Mouse (Mus musculus): ENCODE results near the gene Dsp.

The Dsp gene

GRCm38 (mm10) chr13:38170707-38171144, 19.6 kb downstream of the Dsp start:
- peak; percentile 51 for DNase-seq (ENCODE audit: low spot score)

GRCm38 (mm10) chr13:38193406-38193805, 42.3 kb downstream of the Dsp start:
- no peak for DNase-seq (ENCODE audit: low spot score)

GRCm38 (mm10) chr13:38201413-38201812, 50.3 kb downstream of the Dsp start:
- DNase-seq (ENCODE audit: low spot score): no peak

- DNase-seq (ENCODE audit: low spot score): no peak
Observed at GRCm38 (mm10) chr13:38204171-38204570, 53.1 kb downstream of the Dsp start.

GRCm38 (mm10) chr13:38204702-38205482, 53.8 kb downstream of the Dsp start, which contains the start of gene Snrnp48:
Gene Snrnp48 (plus strand): TSS chr13:38204938.
- peak; percentile 91 for DNase-seq (ENCODE audit: low spot score)

- DNase-seq (ENCODE audit: low spot score): no peak
Observed at GRCm38 (mm10) chr13:38211122-38211521, 60.0 kb downstream of the Dsp start.

- DNase-seq (ENCODE audit: low spot score): no peak
Observed at GRCm38 (mm10) chr13:38218686-38219085, 67.6 kb downstream of the Dsp start.

- DNase-seq (ENCODE audit: low spot score): no peak
Observed at GRCm38 (mm10) chr13:38220331-38220730, 69.2 kb downstream of the Dsp start.

GRCm38 (mm10) chr13:38230177-38230821, 79.2 kb downstream of the Dsp start:
- DNase-seq (ENCODE audit: low spot score): no peak

GRCm38 (mm10) chr13:38232411-38232810, 81.3 kb downstream of the Dsp start:
- no peak for DNase-seq (ENCODE audit: low spot score)

- DNase-seq (ENCODE audit: low spot score): no peak
Observed at GRCm38 (mm10) chr13:38232856-38233625, 81.9 kb downstream of the Dsp start.

- no peak for DNase-seq (ENCODE audit: low spot score)
Observed at GRCm38 (mm10) chr13:38234651-38235050, 83.6 kb downstream of the Dsp start.

- no peak for DNase-seq (ENCODE audit: low spot score)
Observed at GRCm38 (mm10) chr13:38235370-38235769, 84.3 kb downstream of the Dsp start.

- no peak for DNase-seq (ENCODE audit: low spot score)
Observed at GRCm38 (mm10) chr13:38248151-38248550, 97.1 kb downstream of the Dsp start.
